Mouse (Mus musculus) layer of hippocampus, adult 8-10 months (tissue): ENCODE results near the gene Rbbp8nl. TPM values are rescaled to one million over a fixed set of nuclear protein-coding genes. Genes with fewer than 3 reads are reported as not detected.

Source experiments
- DNase-seq, 2 experiments: peaks; one replicate each; pipeline ENCODE4 v3.0.0; 2022; ENCODE audit warnings: low spot score in 2 of 2
- total RNA-seq, 4 experiments: library from RNA; stranded (reverse); gene quantifications; 2 replicates each; pipeline ENCODE4 v1.2.4; 2022

Gene Rbbp8nl
- total RNA-seq, 4 experiments from 2014 or later = not detected

GRCm38 (mm10) chr2:180257963-180258865 is 31.5 kb downstream of the Rbbp8nl start:
- DNase-seq = no peak

GRCm38 (mm10) chr2:180257001-180257521 is 32.6 kb downstream of the Rbbp8nl start, which contains the start of gene Rps21:
Gene Rps21 (plus strand): TSS chr2:180257377.
- DNase-seq = peak; percentile 98 to 99

- no peak for DNase-seq
These were observed 33.2 kb downstream of the Rbbp8nl start for GRCm38 (mm10) chr2:180256296-180257000.

- DNase-seq = no peak
These were observed 34.0 kb downstream of the Rbbp8nl start for GRCm38 (mm10) chr2:180255701-180256100.

- DNase-seq = no peak
These were observed 35.1 kb downstream of the Rbbp8nl start for GRCm38 (mm10) chr2:180254436-180255209.

GRCm38 (mm10) chr2:180251838-180252237 is 37.8 kb downstream of the Rbbp8nl start:
- DNase-seq = no peak

GRCm38 (mm10) chr2:180250930-180251611 is 38.6 kb downstream of the Rbbp8nl start:
- peak in 1 of 2 experiments; percentile 74 for DNase-seq

- no peak for DNase-seq
These were observed 40.6 kb downstream of the Rbbp8nl start for GRCm38 (mm10) chr2:180248947-180249660.

- DNase-seq = no peak
These were observed 41.8 kb downstream of the Rbbp8nl start for GRCm38 (mm10) chr2:180247916-180248315.

GRCm38 (mm10) chr2:180243108-180243507 is 46.6 kb downstream of the Rbbp8nl start:
- DNase-seq = no peak

GRCm38 (mm10) chr2:180238591-180238990 is 51.1 kb downstream of the Rbbp8nl start:
- no peak for DNase-seq

GRCm38 (mm10) chr2:180237601-180238345 is 51.9 kb downstream of the Rbbp8nl start:
- no peak for DNase-seq

- no peak for DNase-seq
These were observed 52.7 kb downstream of the Rbbp8nl start for GRCm38 (mm10) chr2:180236930-180237329.

GRCm38 (mm10) chr2:180236500-180236899 is 53.2 kb downstream of the Rbbp8nl start:
- DNase-seq = no peak

GRCm38 (mm10) chr2:180235788-180236187 is 53.9 kb downstream of the Rbbp8nl start:
- DNase-seq = no peak

GRCm38 (mm10) chr2:180234980-180235379 is 54.7 kb downstream of the Rbbp8nl start:
- DNase-seq = no peak

GRCm38 (mm10) chr2:180234353-180234752 is 55.3 kb downstream of the Rbbp8nl start:
- no peak for DNase-seq

GRCm38 (mm10) chr2:180233101-180233904 is 56.4 kb downstream of the Rbbp8nl start:
- DNase-seq = no peak
